Mouse (Mus musculus) midbrain, embryonic 15.5 days (tissue): ENCODE measurements around the gene Hist1h2be. TPM values are rescaled to one million over a fixed set of nuclear protein-coding genes. Genes with fewer than 3 reads are reported as not detected.
"Not testable (repeated sequence)": the region's sequence is repeated elsewhere in the genome, so short reads cannot be mapped to it uniquely, and the experiment has no call there.

ENCODE experiments used
- ATAC-seq: fragments of 200-750 bp; cut with Nextera tagmentation; replicated peaks from 2 replicates; pipeline ENCODE4 v1.8.0; 2017; ENCODE audit warnings: moderate TSS enrichment
- H3K27ac ChIP-seq: fragments of 300-500 bp; sonication (generic); 2 replicates; pipeline ENCODE4 v1.5.1; 2015; ENCODE audit warnings: mild to moderate bottlenecking, inconsistent platforms
- H3K27me3 ChIP-seq: fragments of 300-500 bp; sonication (generic); replicated peaks from 2 replicates; pipeline ENCODE4 v1.6.1; 2015; ENCODE audit warnings: inconsistent platforms
- H3K36me3 ChIP-seq: fragments of 300-500 bp; sonication (generic); replicated peaks from 2 replicates; pipeline ENCODE4 v1.6.1; 2015; ENCODE audit warnings: inconsistent platforms
- H3K4me1 ChIP-seq: fragments of 300-500 bp; sonication (generic); 2 replicates; pipeline ENCODE4 v1.6.1; 2015; ENCODE audit warnings: inconsistent platforms
- H3K4me2 ChIP-seq: fragments of 300-500 bp; sonication (generic); 2 replicates; pipeline ENCODE4 v1.6.1; 2015; ENCODE audit warnings: inconsistent platforms, mild to moderate bottlenecking, moderate library complexity
- H3K4me3 ChIP-seq: fragments of 300-500 bp; sonication (generic); 2 replicates; pipeline ENCODE4 v1.5.1; 2015; ENCODE audit warnings: mild to moderate bottlenecking, inconsistent platforms
- H3K9ac ChIP-seq: fragments of 300-500 bp; sonication (generic); 2 replicates; pipeline ENCODE4 v1.6.1; 2015; ENCODE audit warnings: mild to moderate bottlenecking, inconsistent platforms
- H3K9me3 ChIP-seq: fragments of 300-500 bp; sonication (generic); 2 replicates; pipeline ENCODE4 v1.6.1; 2016; ENCODE audit warnings: inconsistent platforms
- WGBS: fragments of 180-500 bp; shearing (Covaris S2); methylation state at CpG from one replicate; pipeline ENCODE4 v1.1.7; 2015; ENCODE audit warnings: mixed read lengths; 5-methylcytosine and 5-hydroxymethylcytosine counted together
- polyA plus RNA-seq: library from polyadenylated mRNA; unstranded; fragments of >200 nt; fragmentation: Nextera tagmentation; extraction: Ambion mirVana; gene quantifications from 2 replicates; pipeline ENCODE4 v1.2.1, GENCODE M21; 2015

Hist1h2be gene
- polyA plus RNA-seq = 1.7 and 1.8 TPM in 2 replicates

DNA sequence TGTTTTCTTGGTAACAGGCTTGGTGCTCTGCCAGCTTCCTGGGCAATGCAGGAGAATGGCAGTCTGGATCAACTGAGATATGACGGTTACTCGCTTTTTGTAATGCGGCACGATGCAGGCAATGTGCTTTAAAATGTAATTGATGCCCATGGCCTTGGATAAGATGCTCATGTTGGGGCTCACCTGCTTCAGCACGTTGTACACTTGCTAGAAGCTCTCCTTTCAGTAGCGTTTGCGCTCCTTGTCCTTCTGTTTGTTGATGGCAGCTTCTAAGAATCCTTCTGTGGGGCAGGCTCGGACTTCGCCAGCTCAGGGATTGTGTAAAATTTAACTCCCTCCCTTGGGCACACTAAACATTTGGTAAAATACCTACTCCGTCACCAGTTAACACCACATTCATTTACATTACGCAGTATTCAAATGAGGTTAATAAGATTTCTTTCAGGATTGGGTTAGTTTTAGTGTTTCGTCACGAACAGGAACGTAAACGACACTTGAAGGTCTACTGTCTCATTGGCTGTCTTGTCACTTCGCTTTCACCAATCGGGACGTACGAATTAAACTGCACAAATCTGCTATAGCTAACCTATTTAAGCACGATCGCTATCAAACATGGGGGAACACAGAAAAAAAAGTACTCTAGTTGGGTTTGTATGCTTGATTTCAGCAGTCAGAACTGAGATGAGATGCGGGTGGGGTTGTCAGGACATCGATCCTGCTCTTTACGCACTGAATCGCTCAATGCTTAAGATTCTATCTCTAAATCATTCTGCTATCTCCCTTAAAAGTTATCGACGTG lies at the start of gene Hist1h2be:
TSS of gene Hist1h2be (minus strand) at position 392 of the 799 bp plus-strand sequence.
- Histone ChIP-seq H3K9me3 (no peaks in the 10 kb centered on the region), H3K4me1 (peaks cover 22% of the 10 kb centered on the region), H3K4me3 (peak within 1 kb of the TSS; percentile 61), H3K4me2 (peak within 1 kb of the TSS; percentile 93), H3K9ac (peak within 1 kb of the TSS; percentile 77), H3K27me3 (no peaks in the 10 kb centered on the region), H3K36me3 (no peaks in the 10 kb centered on the region), H3K27ac (peak within 1 kb of the TSS; percentile 96)
- WGBS = under 1% methylated on average over 27 of the region's 27 CpGs
- ATAC-seq = peak; percentile 91

GRCm38 (mm10) chr13:23662536-23662935 lies 41.6 kb upstream of the Hist1h2be start:
- no peaks in the 10 kb centered on the region for H3K9me3 ChIP-seq
- no peak overlapping the region for H3K9ac ChIP-seq
- H3K4me3 ChIP-seq = no peak overlapping the region
- H3K27me3 ChIP-seq = no peaks in the 10 kb centered on the region
- no peak overlapping the region for H3K4me2 ChIP-seq
- no peaks in the 10 kb centered on the region for H3K36me3 ChIP-seq
- no peak overlapping the region for H3K27ac ChIP-seq
- 75% methylated on average over 3 of the region's 3 CpGs for WGBS
- no peaks in the 10 kb centered on the region for H3K4me1 ChIP-seq
- ATAC-seq = no peak

DNA sequence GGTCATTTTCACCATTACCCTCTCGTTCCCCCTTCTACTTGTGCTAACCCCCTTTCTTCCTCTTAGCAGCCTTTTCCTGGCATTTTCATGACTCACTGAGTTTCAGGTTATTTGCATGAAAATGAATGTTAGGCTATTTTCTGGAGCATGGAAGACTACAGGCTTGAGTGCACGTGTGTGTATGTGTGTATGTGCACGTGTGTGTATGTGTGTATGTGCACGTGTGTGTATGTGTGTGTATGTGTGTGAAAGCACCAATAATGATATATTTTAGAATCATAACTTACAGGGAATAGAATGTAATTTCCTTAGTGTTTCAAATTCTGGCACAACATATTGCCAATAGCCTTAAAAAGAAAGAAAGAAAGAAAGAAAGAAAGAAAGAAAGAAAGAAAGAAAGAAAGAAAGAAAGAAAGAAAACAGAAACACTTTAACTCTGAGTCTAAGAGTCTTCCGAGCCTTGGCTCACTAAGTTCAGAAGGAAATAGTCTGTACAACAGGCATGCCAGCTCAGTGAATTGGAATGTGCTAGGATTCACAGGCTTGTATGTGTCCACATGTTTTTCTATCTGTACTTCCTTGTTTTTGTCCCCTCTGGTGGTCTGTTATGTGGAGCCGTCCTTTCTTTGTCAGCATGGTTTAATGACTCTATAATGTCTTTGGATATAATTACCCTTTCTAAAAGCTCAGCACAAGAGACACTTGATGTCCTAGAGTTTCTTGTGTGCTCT lies 38.9 kb upstream of the Hist1h2be start:
- Histone ChIP-seq H3K4me2 (no peak overlapping the region), H3K27me3 (no peaks in the 10 kb centered on the region), H3K9ac (no peak overlapping the region), H3K4me1 (no peaks in the 10 kb centered on the region), H3K9me3 (no peaks in the 10 kb centered on the region), H3K27ac (no peak overlapping the region), H3K36me3 (no peaks in the 10 kb centered on the region), H3K4me3 (no peak overlapping the region)
- 70% methylated on average over 6 of the region's 6 CpGs for WGBS
- no peak for ATAC-seq

GRCm38 (mm10) chr13:23630653-23631052 lies 9.7 kb upstream of the Hist1h2be start:
- no peaks in the 10 kb centered on the region for H3K36me3 ChIP-seq
- H3K9ac ChIP-seq = no peak overlapping the region
- 51% methylated on average over 1 of the region's 1 CpGs for WGBS
- H3K9me3 ChIP-seq = no peaks in the 10 kb centered on the region
- H3K4me3 ChIP-seq = no peak overlapping the region
- no peaks in the 10 kb centered on the region for H3K4me1 ChIP-seq
- ATAC-seq = no peak
- no peaks in the 10 kb centered on the region for H3K27me3 ChIP-seq
- no peak overlapping the region for H3K4me2 ChIP-seq
- H3K27ac ChIP-seq = no peak overlapping the region

- Histone ChIP-seq H3K27ac (peak overlapping the region; percentile 96), H3K4me1 (peaks cover 22% of the 10 kb centered on the region), H3K4me3 (peak overlapping the region; percentile 61), H3K9ac (0 out of 2 replicates have a peak overlapping the region, but pooled peaks have one; percentile 77), H3K36me3 (no peaks in the 10 kb centered on the region), H3K27me3 (no peaks in the 10 kb centered on the region), H3K9me3 (no peaks in the 10 kb centered on the region), H3K4me2 (peak overlapping the region; percentile 93)
- ATAC-seq = no peak
- WGBS = 27% methylated on average over 7 of the region's 7 CpGs
These were observed 2.0 kb upstream of the Hist1h2be start for GRCm38 (mm10) chr13:23622861-23623450.

DNA sequence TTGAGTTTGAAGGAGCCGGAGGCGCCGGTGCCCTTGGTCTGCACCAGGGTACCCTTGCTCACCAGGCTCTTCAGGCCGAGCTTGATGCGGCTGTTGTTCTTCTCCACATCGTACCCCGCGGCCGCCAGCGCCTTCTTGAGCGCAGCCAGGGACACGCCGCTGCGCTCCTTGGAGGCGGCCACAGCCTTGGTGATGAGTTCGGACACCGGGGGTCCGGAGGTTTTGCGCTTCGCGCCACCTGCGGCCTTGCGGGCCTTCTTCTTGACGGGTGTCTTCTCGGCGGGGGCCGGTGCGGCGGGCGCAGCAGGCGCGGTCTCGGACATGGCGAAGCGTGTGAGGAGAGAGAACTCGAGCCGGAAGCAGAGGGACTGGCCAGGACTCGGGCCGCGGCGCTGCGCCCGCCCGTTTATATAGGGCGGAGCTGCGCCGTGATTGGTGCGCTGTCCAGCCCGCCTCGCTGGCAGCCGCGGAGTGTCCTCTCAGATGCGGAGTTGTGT lies 1.3 kb upstream of the Hist1h2be start, which contains the start of gene Hist1h1e:
TSS of gene Hist1h1e (minus strand) at position 384 of the 497 bp plus-strand sequence.
- 0% methylated on average over 53 of the region's 53 CpGs for WGBS

GRCm38 (mm10) chr13:23621532-23622174 lies 729 bp upstream of the Hist1h2be start:
- no peaks in the 10 kb centered on the region for H3K27me3 ChIP-seq
- no peaks in the 10 kb centered on the region for H3K36me3 ChIP-seq
- under 1% methylated on average over 18 of the region's 18 CpGs for WGBS
- no peaks in the 10 kb centered on the region for H3K9me3 ChIP-seq
- H3K4me1 ChIP-seq = peaks cover 22% of the 10 kb centered on the region
- H3K27ac ChIP-seq = peak overlapping the region; percentile 96
- peak; percentile 90 for ATAC-seq
- peak overlapping the region; percentile 77 for H3K9ac ChIP-seq
- peak overlapping the region; percentile 61 for H3K4me3 ChIP-seq
- peak overlapping the region; percentile 93 for H3K4me2 ChIP-seq

More for the DNA sequence above, 1.3 kb upstream of the Hist1h2be start, which contains the start of gene Hist1h1e:
- Histone ChIP-seq H3K4me1 (peaks cover 22% of the 10 kb centered on the region), H3K4me3 (peak within 1 kb of the TSS; percentile 61), H3K27ac (peak within 1 kb of the TSS; percentile 96), H3K9ac (peak within 1 kb of the TSS; percentile 77), H3K4me2 (peak within 1 kb of the TSS; percentile 93)
- not testable (repeated sequence) for H3K9me3 ChIP-seq, H3K36me3 ChIP-seq, H3K27me3 ChIP-seq
- ATAC-seq = peak; percentile 94

- Histone ChIP-seq H3K27me3 (no peaks in the 10 kb centered on the region), H3K4me1 (peaks cover 22% of the 10 kb centered on the region), H3K36me3 (no peaks in the 10 kb centered on the region), H3K4me2 (peak overlapping the region; percentile 93), H3K9ac (peak overlapping the region; percentile 69), H3K27ac (peak overlapping the region; percentile 96), H3K4me3 (peak overlapping the region; percentile 61), H3K9me3 (no peaks in the 10 kb centered on the region)
- no peak for ATAC-seq
- 50% methylated on average over 12 of the region's 12 CpGs for WGBS
These were observed 730 bp downstream of the Hist1h2be start for GRCm38 (mm10) chr13:23620056-23620732.

- 83% methylated on average over 3 of the region's 3 CpGs for WGBS
- ATAC-seq = no peak
- H3K27ac ChIP-seq = no peak overlapping the region
- H3K9me3 ChIP-seq = no peaks in the 10 kb centered on the region
- H3K36me3 ChIP-seq = no peaks in the 10 kb centered on the region
- H3K9ac ChIP-seq = no peak overlapping the region
- no peak overlapping the region for H3K4me2 ChIP-seq
- H3K4me1 ChIP-seq = no peaks in the 10 kb centered on the region
- H3K4me3 ChIP-seq = no peak overlapping the region
- no peaks in the 10 kb centered on the region for H3K27me3 ChIP-seq
These were observed 9.3 kb downstream of the Hist1h2be start for GRCm38 (mm10) chr13:23611638-23612037.

DNA sequence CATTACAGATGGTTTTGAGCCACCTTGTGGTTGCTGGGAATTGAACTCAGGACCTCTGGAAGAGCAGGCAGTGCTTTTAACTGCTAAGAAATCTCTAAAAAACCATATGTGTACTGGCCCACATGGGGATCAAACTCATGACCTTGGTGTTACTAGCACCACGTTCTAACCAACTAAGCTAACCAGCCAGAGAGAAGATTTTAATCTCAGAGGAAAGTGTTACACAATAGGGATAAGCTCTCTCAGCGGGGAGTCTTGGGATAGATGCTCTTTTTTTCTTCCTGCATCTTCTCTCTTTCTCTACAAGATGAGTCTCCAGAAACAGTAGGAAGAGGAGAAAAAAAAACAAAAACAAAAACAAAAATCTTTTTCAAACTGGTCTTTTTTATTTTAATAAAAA lies 10.5 kb downstream of the Hist1h2be start:
- no peak overlapping the region for H3K4me2 ChIP-seq
- no peaks in the 10 kb centered on the region for H3K4me1 ChIP-seq
- H3K4me3 ChIP-seq = no peak overlapping the region
- no peak overlapping the region for H3K9ac ChIP-seq
- H3K36me3 ChIP-seq = no peaks in the 10 kb centered on the region
- WGBS = 73% methylated on average over 2 of the region's 2 CpGs
- H3K27ac ChIP-seq = no peak overlapping the region
- H3K9me3 ChIP-seq = no peaks in the 10 kb centered on the region
- no peak for ATAC-seq
- H3K27me3 ChIP-seq = no peaks in the 10 kb centered on the region

DNA sequence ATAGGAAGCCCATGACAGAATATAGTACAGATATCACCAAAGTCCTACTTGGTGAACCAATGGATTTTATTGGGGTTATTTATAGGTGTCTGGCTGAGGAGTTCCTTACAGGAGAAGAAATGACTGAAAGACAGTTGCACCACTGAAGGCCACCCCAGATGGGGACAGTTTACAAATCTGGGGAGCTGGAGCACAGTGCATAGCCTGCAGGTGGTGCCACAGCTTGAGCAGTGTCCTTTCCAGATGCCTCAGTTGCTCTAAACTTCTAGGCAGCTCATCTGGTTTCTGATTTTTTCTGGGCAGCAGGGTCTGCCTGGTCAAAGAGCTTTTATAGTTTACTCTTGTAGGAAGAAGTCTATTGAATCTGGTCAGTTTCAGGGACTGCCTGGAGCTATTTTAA lies 11.1 kb downstream of the Hist1h2be start:
- Histone ChIP-seq H3K4me1 (no peaks in the 10 kb centered on the region), H3K9ac (no peak overlapping the region), H3K36me3 (no peaks in the 10 kb centered on the region), H3K4me3 (no peak overlapping the region), H3K9me3 (no peaks in the 10 kb centered on the region), H3K4me2 (no peak overlapping the region), H3K27ac (no peak overlapping the region), H3K27me3 (no peaks in the 10 kb centered on the region)
- ATAC-seq = no peak
